Mouse (Mus musculus) liver, embryonic 16.5 days (tissue): Measurements from ENCODE around the gene Arhgap28. TPM values are rescaled to one million over a fixed set of nuclear protein-coding genes. Genes with fewer than 3 reads are reported as not detected.

Source experiments
- ATAC-seq: fragments of 200-750 bp; cut with Nextera tagmentation; 2 replicates; pipeline ENCODE4 v1.8.0; 2017; ENCODE audit warnings: low read depth, mild to moderate bottlenecking, moderate number of reproducible peaks, moderate library complexity
- H3K27ac ChIP-seq: fragments of 300-500 bp; sonication (generic); 2 replicates; pipeline ENCODE4 v1.5.1; 2014; ENCODE audit warnings: mild to moderate bottlenecking, low read length
- H3K27me3 ChIP-seq: fragments of 300-500 bp; sonication (generic); 2 replicates; pipeline ENCODE4 v1.6.1; 2014; ENCODE audit warnings: low read depth, low read length, mixed read lengths; ENCODE audit not compliant: control insufficient read depth, insufficient read depth
- H3K36me3 ChIP-seq: fragments of 300-500 bp; sonication (generic); 2 replicates; pipeline ENCODE4 v1.6.1; 2014; ENCODE audit warnings: mild to moderate bottlenecking; ENCODE audit not compliant: control insufficient read depth, insufficient read depth
- H3K4me1 ChIP-seq: fragments of 300-500 bp; sonication (generic); 2 replicates; pipeline ENCODE4 v1.6.1; 2014; ENCODE audit warnings: low read depth, low read length, mixed read lengths; ENCODE audit not compliant: control insufficient read depth
- H3K4me2 ChIP-seq: fragments of 300-500 bp; sonication (generic); 2 replicates; pipeline ENCODE4 v1.6.1; 2014; ENCODE audit warnings: low read depth, low read length, mixed read lengths
- H3K4me3 ChIP-seq: fragments of 300-500 bp; sonication (generic); 2 replicates; pipeline ENCODE4 v1.5.1; 2014; ENCODE audit warnings: low read depth, mild to moderate bottlenecking, low read length
- H3K9ac ChIP-seq: fragments of 300-500 bp; sonication (generic); 2 replicates; pipeline ENCODE4 v1.6.1; 2014; ENCODE audit warnings: low read depth, low read length
- H3K9me3 ChIP-seq: fragments of 300-500 bp; sonication (generic); replicated peaks from 2 replicates; pipeline ENCODE4 v1.6.1; 2016; ENCODE audit warnings: low read length; ENCODE audit not compliant: control insufficient read depth
- WGBS: fragments of 180-500 bp; shearing (Covaris S2); extraction: QIAGEN DNeasy Blood & Tissue Kit; methylation state at CpG from one replicate; pipeline ENCODE4 v1.1.7; 2014; ENCODE audit not compliant: insufficient replicate concordance; 5-methylcytosine and 5-hydroxymethylcytosine counted together
- polyA plus RNA-seq: library from polyadenylated mRNA; unstranded; fragments of >200 nt; fragmentation: Nextera tagmentation; extraction: Ambion mirVana; gene quantifications from 2 replicates; pipeline ENCODE4 v1.2.1, GENCODE M21; 2015

Arhgap28 gene
- polyA plus RNA-seq, 1 experiment from 2014 or later, result 1.3 TPM

GRCm38 (mm10) chr17:67930957-67931356 is 73.0 kb downstream of the Arhgap28 start:
- H3K4me3 ChIP-seq, result no peak overlapping the region
- H3K4me2 ChIP-seq, result no peak overlapping the region
- H3K27me3 ChIP-seq, result no peaks in the 10 kb centered on the region
- H3K9me3 ChIP-seq, result no peaks in the 10 kb centered on the region
- no peaks in the 10 kb centered on the region for H3K36me3 ChIP-seq
- no peak; the same call in 1 of the 2 replicates for ATAC-seq
- no peak overlapping the region for H3K27ac ChIP-seq
- H3K9ac ChIP-seq, result no peak overlapping the region
- 57% methylated on average over 3 of the region's 3 CpGs for WGBS
- no peaks in the 10 kb centered on the region for H3K4me1 ChIP-seq

GRCm38 (mm10) chr17:67930467-67930866 is 73.5 kb downstream of the Arhgap28 start:
- 39% methylated on average over 3 of the region's 3 CpGs for WGBS

GRCm38 (mm10) chr17:67928280-67928679 is 75.6 kb downstream of the Arhgap28 start:
- no peaks in the 10 kb centered on the region for H3K4me1 ChIP-seq
- no peaks in the 10 kb centered on the region for H3K27me3 ChIP-seq
- no peak overlapping the region for H3K4me3 ChIP-seq
- H3K27ac ChIP-seq, result no peak overlapping the region
- H3K4me2 ChIP-seq, result no peak overlapping the region
- H3K9ac ChIP-seq, result no peak overlapping the region
- no peak for ATAC-seq
- 62% methylated on average over 6 of the region's 6 CpGs for WGBS
- H3K36me3 ChIP-seq, result no peaks in the 10 kb centered on the region
- no peaks in the 10 kb centered on the region for H3K9me3 ChIP-seq

More at GRCm38 (mm10) chr17:67930467-67930866, 73.5 kb downstream of the Arhgap28 start:
- Histone ChIP-seq H3K4me3 (no peak overlapping the region), H3K27me3 (no peaks in the 10 kb centered on the region), H3K4me2 (no peak overlapping the region), H3K9ac (no peak overlapping the region), H3K27ac (no peak overlapping the region), H3K9me3 (no peaks in the 10 kb centered on the region), H3K4me1 (no peaks in the 10 kb centered on the region), H3K36me3 (no peaks in the 10 kb centered on the region)
- no peak for ATAC-seq

DNA sequence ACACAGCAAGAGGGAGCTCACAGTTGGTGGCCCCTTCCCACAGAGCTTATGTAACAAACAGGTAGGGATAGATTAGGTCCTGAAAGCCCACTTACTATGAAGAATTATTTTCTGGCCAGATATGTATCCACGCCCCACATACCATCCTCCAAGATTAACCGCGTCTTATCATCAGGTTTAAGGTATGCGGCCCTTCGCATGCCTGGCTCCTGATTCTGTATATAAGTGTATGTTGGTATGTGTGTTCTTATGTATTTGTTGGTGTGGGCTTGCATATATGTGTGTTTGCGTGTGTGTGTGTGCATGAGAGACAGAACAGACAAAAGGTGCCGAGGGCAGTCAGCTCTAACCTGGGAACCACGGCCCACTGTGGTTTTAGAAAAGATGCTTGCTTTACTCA is 76.1 kb downstream of the Arhgap28 start:
- 63% methylated on average over 8 of the region's 8 CpGs for WGBS
- Histone ChIP-seq H3K4me3 (no peak overlapping the region), H3K9ac (no peak overlapping the region), H3K4me2 (no peak overlapping the region), H3K27ac (no peak overlapping the region), H3K36me3 (no peaks in the 10 kb centered on the region), H3K4me1 (no peaks in the 10 kb centered on the region), H3K9me3 (no peaks in the 10 kb centered on the region), H3K27me3 (no peaks in the 10 kb centered on the region)
- ATAC-seq, result no peak

- ATAC-seq, result no peak
- 44% methylated on average over 7 of the region's 7 CpGs for WGBS
- Histone ChIP-seq H3K9ac (no peak overlapping the region), H3K27ac (no peak overlapping the region), H3K27me3 (no peaks in the 10 kb centered on the region), H3K36me3 (no peaks in the 10 kb centered on the region), H3K9me3 (no peaks in the 10 kb centered on the region), H3K4me2 (no peak overlapping the region), H3K4me1 (no peaks in the 10 kb centered on the region), H3K4me3 (no peak overlapping the region)
Measured at GRCm38 (mm10) chr17:67919959-67920358, 84.0 kb downstream of the Arhgap28 start.

- 75% methylated on average over 7 of the region's 7 CpGs for WGBS
- no peaks in the 10 kb centered on the region for H3K36me3 ChIP-seq
- no peak overlapping the region for H3K27ac ChIP-seq
- H3K4me3 ChIP-seq, result no peak overlapping the region
- H3K9me3 ChIP-seq, result no peaks in the 10 kb centered on the region
- H3K4me1 ChIP-seq, result no peaks in the 10 kb centered on the region
- ATAC-seq, result no peak
- no peaks in the 10 kb centered on the region for H3K27me3 ChIP-seq
- no peak overlapping the region for H3K4me2 ChIP-seq
- H3K9ac ChIP-seq, result no peak overlapping the region
Measured at GRCm38 (mm10) chr17:67918201-67918600, 85.7 kb downstream of the Arhgap28 start.

GRCm38 (mm10) chr17:67916901-67917300 is 87.0 kb downstream of the Arhgap28 start:
- Histone ChIP-seq H3K27ac (no peak overlapping the region), H3K36me3 (no peaks in the 10 kb centered on the region), H3K9ac (no peak overlapping the region), H3K9me3 (no peaks in the 10 kb centered on the region), H3K27me3 (no peaks in the 10 kb centered on the region), H3K4me1 (no peaks in the 10 kb centered on the region), H3K4me2 (no peak overlapping the region), H3K4me3 (no peak overlapping the region)
- 71% methylated on average over 2 of the region's 2 CpGs for WGBS
- no peak for ATAC-seq

DNA sequence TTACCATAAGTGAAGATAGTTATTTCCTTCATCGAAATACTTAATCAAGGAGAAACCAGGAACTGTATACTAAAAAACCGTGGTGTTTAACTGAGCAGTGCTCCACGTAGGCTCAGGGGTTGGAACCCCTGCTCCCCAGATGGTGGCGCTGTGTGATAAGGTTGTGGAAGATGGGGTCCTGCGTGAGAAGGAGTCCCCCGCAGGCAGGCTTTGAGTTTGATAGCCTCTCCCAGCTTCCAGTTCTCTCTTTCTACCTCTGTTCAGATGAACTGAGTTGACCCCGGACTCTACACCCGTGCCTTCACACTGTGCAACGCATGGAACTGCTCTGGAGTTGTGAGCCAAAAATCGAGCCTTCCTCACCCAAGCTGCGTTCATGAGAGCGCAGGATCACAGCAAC is 91.3 kb downstream of the Arhgap28 start:
- H3K4me2 ChIP-seq, result no peak overlapping the region
- WGBS, result 47% methylated on average over 12 of the region's 12 CpGs
- no peak overlapping the region for H3K4me3 ChIP-seq
- no peak for ATAC-seq
- no peaks in the 10 kb centered on the region for H3K4me1 ChIP-seq
- no peaks in the 10 kb centered on the region for H3K9me3 ChIP-seq
- H3K36me3 ChIP-seq, result no peaks in the 10 kb centered on the region
- H3K9ac ChIP-seq, result no peak overlapping the region
- no peak overlapping the region for H3K27ac ChIP-seq
- H3K27me3 ChIP-seq, result no peaks in the 10 kb centered on the region

- Histone ChIP-seq H3K27me3 (no peaks in the 10 kb centered on the region), H3K9me3 (no peaks in the 10 kb centered on the region), H3K36me3 (no peaks in the 10 kb centered on the region), H3K9ac (no peak overlapping the region), H3K4me1 (no peaks in the 10 kb centered on the region), H3K4me3 (no peak overlapping the region), H3K27ac (no peak overlapping the region), H3K4me2 (no peak overlapping the region)
- ATAC-seq, result no peak
- WGBS, result 54% methylated on average over 11 of the region's 11 CpGs
Measured at GRCm38 (mm10) chr17:67912051-67912450, 91.9 kb downstream of the Arhgap28 start.
